Mouse (Mus musculus): ENCODE measurements at regions not wholly inside any gene's neighbourhood (a gene's known extent, or its start where the extent isn't known, plus 50 kb on each side); places are given as distances from the start of the nearest gene placed in this dataset.

- Histone ChIP-seq H3K27me3 (peaks cover 16% of the 10 kb centered on the region), H3K9ac (replicated peaks) (no peak overlapping the region), H3K4me2 (replicated peaks) (no peak overlapping the region), H3K4me3 (no peak overlapping the region), H3K9me3 (no peaks in the 10 kb centered on the region), H3K4me1 (no peaks in the 10 kb centered on the region), H3K27ac (replicated peaks) (no peak overlapping the region), H3K36me3 (no peaks in the 10 kb centered on the region)
- 90% methylated on average over 2 of the region's 2 CpGs for WGBS
- ATAC-seq (ENCODE audit: low FRiP score, low read depth) = 0 out of 2 replicates have a peak, but pooled peaks have one; percentile 23
These were observed 58.2 kb upstream of the Cacnb2 start for GRCm38 (mm10) chr2:14544686-14545085.

GRCm38 (mm10) chr2:14548650-14549049 is 54.2 kb upstream of the Cacnb2 start:
- 92% methylated on average over 5 of the region's 5 CpGs for WGBS
- Histone ChIP-seq H3K4me1 (no peaks in the 10 kb centered on the region), H3K27me3 (no peaks in the 10 kb centered on the region), H3K9ac (replicated peaks) (no peak overlapping the region), H3K27ac (replicated peaks) (no peak overlapping the region), H3K4me2 (replicated peaks) (no peak overlapping the region), H3K4me3 (no peak overlapping the region), H3K9me3 (no peaks in the 10 kb centered on the region), H3K36me3 (no peaks in the 10 kb centered on the region)
- no peak for ATAC-seq (ENCODE audit: low FRiP score, low read depth)

- Histone ChIP-seq H3K36me3 (no peaks in the 10 kb centered on the region), H3K4me2 (replicated peaks) (no peak overlapping the region), H3K4me3 (no peak overlapping the region), H3K27ac (replicated peaks) (no peak overlapping the region), H3K27me3 (no peaks in the 10 kb centered on the region), H3K4me1 (no peaks in the 10 kb centered on the region), H3K9ac (replicated peaks) (no peak overlapping the region), H3K9me3 (no peaks in the 10 kb centered on the region)
- 79% methylated on average over 5 of the region's 5 CpGs for WGBS
- ATAC-seq (ENCODE audit: low FRiP score, low read depth) = no peak
These were observed 53.3 kb upstream of the Cacnb2 start for GRCm38 (mm10) chr2:14549560-14549959.

GRCm38 (mm10) chr2:14550826-14551225 is 52.1 kb upstream of the Cacnb2 start:
- H3K4me3 ChIP-seq = no peak overlapping the region
- no peaks in the 10 kb centered on the region for H3K27me3 ChIP-seq
- whole genome bisulfite sequencing = 83% methylated on average over 2 of the region's 2 CpGs
- H3K4me2 ChIP-seq (replicated peaks) = no peak overlapping the region
- H3K36me3 ChIP-seq = no peaks in the 10 kb centered on the region
- no peak overlapping the region for H3K27ac ChIP-seq (replicated peaks)
- no peak overlapping the region for H3K9ac ChIP-seq (replicated peaks)
- H3K4me1 ChIP-seq = no peaks in the 10 kb centered on the region
- no peaks in the 10 kb centered on the region for H3K9me3 ChIP-seq
- ATAC-seq (ENCODE audit: low FRiP score, low read depth) = no peak

All from midbrain, embryonic 12.5 days (tissue).